Mouse (Mus musculus) forebrain, embryonic 11.5 days (tissue): Measurements from ENCODE around the gene Pde4c. TPM values are rescaled to one million over a fixed set of nuclear protein-coding genes. Genes with fewer than 3 reads are reported as not detected.

Experiments used
- ATAC-seq: fragments of 200-750 bp; cut with Nextera tagmentation; replicated peaks from 2 replicates; pipeline ENCODE4 v1.8.0; 2017; ENCODE audit warnings: moderate TSS enrichment; ENCODE audit not compliant: low FRiP score
- DNase-seq: peaks from one replicate; pipeline ENCODE4 v3.0.0-alpha.2; 2017; ENCODE audit warnings: low spot score
- H3K27ac ChIP-seq: fragments of 300-500 bp; sonication (generic); 2 replicates; pipeline ENCODE4 v1.5.1; 2014; ENCODE audit warnings: low read depth, low read length
- H3K27me3 ChIP-seq: fragments of 300-500 bp; sonication (generic); 2 replicates; pipeline ENCODE4 v1.6.1; 2014; ENCODE audit warnings: mild to moderate bottlenecking, low read length, mixed read lengths; ENCODE audit not compliant: control insufficient read depth, insufficient read depth
- H3K36me3 ChIP-seq: fragments of 300-500 bp; sonication (generic); 2 replicates; pipeline ENCODE4 v1.6.1; 2014; ENCODE audit warnings: mild to moderate bottlenecking, low read length, moderate library complexity, mixed read lengths; ENCODE audit not compliant: control insufficient read depth, insufficient read depth
- H3K4me1 ChIP-seq: fragments of 300-500 bp; sonication (generic); replicated peaks from 2 replicates; pipeline ENCODE4 v1.6.1; 2014; ENCODE audit warnings: low read length, mixed read lengths; ENCODE audit not compliant: control insufficient read depth, insufficient read depth
- H3K4me2 ChIP-seq: fragments of 300-500 bp; sonication (generic); 2 replicates; pipeline ENCODE4 v1.6.1; 2014; ENCODE audit warnings: low read depth, mild to moderate bottlenecking, low read length, moderate library complexity, mixed read lengths; ENCODE audit not compliant: severe bottlenecking
- H3K4me3 ChIP-seq: fragments of 300-500 bp; sonication (generic); 2 replicates; pipeline ENCODE4 v1.5.1; 2014; ENCODE audit warnings: low read depth, low read length
- H3K9ac ChIP-seq: fragments of 300-500 bp; sonication (generic); 2 replicates; pipeline ENCODE4 v1.6.1; 2014; ENCODE audit warnings: low read length
- H3K9me3 ChIP-seq: fragments of 300-500 bp; sonication (generic); 2 replicates; pipeline ENCODE4 v1.6.1; 2016; ENCODE audit warnings: low read length, mixed read lengths; ENCODE audit not compliant: control insufficient read depth
- WGBS: fragments of 180-500 bp; shearing (Covaris S2); extraction: QIAGEN DNeasy Blood & Tissue Kit; methylation state at CpG from one replicate; pipeline ENCODE4 v1.1.7; 2014; 5-methylcytosine and 5-hydroxymethylcytosine counted together
- polyA plus RNA-seq: library from polyadenylated mRNA; unstranded; fragments of >200 nt; fragmentation: Nextera tagmentation; extraction: Ambion mirVana; gene quantifications from 2 replicates; pipeline ENCODE4 v1.2.1, GENCODE M21; 2014

Gene Pde4c
- polyA plus RNA-seq, 1 experiment from 2014 or later, result 0.13 TPM

DNA sequence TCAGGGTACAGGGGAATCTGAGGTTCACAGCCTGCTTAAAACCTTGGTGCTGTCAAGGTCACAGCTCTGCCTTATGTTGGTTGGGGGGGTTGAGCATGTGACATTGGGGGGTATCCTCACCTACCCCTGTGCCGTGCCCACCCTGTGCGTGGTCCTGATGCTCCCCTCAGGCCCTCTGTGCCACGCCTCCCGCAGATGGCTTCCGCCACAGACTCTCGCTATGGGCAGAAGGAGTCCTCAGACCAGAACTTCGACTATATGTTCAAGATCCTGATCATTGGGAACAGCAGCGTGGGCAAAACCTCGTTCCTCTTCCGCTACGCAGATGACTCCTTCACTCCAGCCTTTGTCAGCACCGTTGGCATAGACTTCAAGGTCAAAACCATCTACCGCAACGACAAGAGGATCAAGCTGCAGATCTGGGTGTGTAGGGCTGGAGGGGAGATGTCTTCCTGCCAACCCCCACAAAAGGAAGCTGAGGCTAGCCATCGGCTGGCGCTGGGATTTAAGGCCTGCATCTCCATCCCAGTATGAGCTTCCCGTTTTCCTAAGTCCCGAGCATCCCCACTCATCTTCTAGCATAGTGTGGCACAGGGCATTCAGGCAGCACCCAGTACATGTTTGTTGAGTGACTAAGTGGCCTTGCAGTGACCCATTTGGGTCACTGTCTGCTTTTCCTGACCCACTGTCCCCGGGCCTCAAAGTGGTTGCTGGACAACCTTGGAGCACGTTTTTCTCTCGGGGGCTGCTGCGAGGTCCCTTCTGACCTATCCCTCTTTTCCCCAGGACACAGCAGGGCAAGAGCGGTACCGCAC is 32.3 kb downstream of the Pde4c start:
- no peak for ATAC-seq
- no peaks in the 10 kb centered on the region for H3K27me3 ChIP-seq
- no peaks in the 10 kb centered on the region for H3K36me3 ChIP-seq
- no peak overlapping the region for H3K9ac ChIP-seq
- H3K27ac ChIP-seq, result no peak overlapping the region
- peaks cover 5% of the 10 kb centered on the region; the same call in 1 of the 2 replicates for H3K4me1 ChIP-seq
- no peak overlapping the region for H3K4me3 ChIP-seq
- DNase-seq, result peak; percentile 49
- WGBS, result 86% methylated on average over 24 of the region's 24 CpGs
- no peaks in the 10 kb centered on the region for H3K9me3 ChIP-seq
- no peak overlapping the region; the same call in 1 of the 2 replicates for H3K4me2 ChIP-seq

DNA sequence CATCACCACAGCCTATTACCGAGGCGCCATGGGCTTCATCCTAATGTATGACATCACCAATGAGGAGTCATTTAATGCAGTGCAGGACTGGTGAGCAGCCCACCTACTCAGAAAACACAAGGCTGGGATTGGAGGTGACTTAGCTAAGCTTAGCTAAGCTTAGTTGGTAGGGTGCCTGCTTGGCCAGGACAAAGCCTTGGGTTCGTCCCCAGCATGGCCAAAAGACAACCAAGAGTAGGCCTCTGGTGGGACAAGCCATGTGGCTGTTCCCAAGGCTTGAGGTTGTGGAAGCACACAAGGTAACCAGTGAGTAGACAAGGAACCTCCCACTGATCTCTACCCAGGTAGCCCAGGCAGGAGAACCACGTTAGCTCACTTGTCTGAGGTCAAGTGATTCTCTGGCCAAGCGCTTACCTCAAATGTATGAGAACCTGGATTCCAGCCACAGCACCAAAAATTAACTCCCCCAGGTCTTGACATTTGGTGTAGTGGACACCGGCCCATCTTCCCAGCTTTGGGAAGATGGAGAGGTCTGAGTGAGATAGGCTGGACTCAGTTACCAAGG is 33.0 kb downstream of the Pde4c start:
- 91% methylated on average over 6 of the region's 6 CpGs for WGBS
- peaks cover 6% of the 10 kb centered on the region; the same call in 1 of the 2 replicates for H3K4me1 ChIP-seq
- no peak overlapping the region for H3K4me2 ChIP-seq
- no peak overlapping the region for H3K9ac ChIP-seq
- H3K27ac ChIP-seq, result no peak overlapping the region
- ATAC-seq (no peak), DNase-seq (peak; percentile 49)
- no peaks in the 10 kb centered on the region for H3K27me3 ChIP-seq
- no peak overlapping the region for H3K4me3 ChIP-seq
- H3K9me3 ChIP-seq, result no peaks in the 10 kb centered on the region
- no peaks in the 10 kb centered on the region for H3K36me3 ChIP-seq

DNA sequence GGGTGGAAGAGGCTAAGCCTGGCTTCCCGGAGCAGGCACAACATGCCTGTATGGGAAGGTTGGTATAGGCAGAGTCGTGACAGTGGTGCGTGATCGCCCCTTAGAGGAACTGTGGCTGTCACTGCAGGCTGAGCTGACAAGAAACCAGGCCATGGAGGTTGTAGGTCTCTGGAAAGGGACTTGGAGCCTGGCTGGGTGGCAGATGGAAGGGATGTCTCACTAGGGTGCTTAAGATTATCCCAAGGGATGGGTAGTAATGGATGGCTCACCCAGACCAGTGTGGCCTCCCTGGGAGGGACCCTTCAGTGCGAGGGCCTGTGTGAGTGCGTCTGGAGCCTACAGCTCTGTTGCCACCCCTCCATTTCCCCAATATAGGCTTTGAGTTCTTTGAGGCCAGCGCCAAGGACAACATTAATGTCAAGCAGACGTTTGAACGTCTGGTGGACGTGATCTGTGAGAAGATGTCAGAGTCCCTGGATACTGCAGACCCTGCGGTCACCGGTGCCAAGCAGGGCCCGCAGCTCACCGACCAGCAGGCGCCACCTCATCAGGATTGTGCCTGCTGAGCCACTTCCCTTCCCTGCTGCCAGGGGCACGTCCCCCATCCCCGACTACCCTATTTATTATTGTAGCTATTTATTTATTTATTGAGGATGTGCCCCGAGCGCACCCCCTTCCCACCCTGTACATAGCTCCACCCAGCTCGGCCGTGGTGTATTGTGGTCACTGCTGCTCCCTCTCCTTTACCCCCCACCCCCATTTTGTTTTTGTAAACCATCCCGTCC is 34.2 kb downstream of the Pde4c start:
- peak; percentile 55 for DNase-seq
- H3K4me2 ChIP-seq, result no peak overlapping the region
- H3K27ac ChIP-seq, result no peak overlapping the region

DNA sequence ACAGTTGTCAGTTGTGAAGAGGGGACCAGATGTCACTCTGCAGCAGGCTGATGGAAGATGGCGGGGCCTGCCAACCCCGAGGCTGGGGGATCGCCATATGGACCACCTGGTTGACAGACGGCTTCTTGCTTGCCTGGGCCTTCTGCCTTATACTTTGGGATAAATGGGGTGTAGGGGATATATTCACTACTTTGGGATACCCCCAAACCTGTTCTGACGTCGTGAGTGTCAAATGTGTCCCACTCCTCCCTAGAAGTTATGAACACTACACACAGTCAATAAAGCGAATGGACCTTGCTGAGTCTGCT is 34.7 kb downstream of the Pde4c start:
- Histone ChIP-seq H3K9ac (no peak overlapping the region), H3K4me3 (no peak overlapping the region), H3K4me2 (no peak overlapping the region), H3K27ac (no peak overlapping the region), H3K36me3 (no peaks in the 10 kb centered on the region), H3K9me3 (no peaks in the 10 kb centered on the region), H3K4me1 (peaks cover 6% of the 10 kb centered on the region; the same call in 1 of the 2 replicates), H3K27me3 (no peaks in the 10 kb centered on the region)
- DNase-seq (no peak), ATAC-seq (no peak)
- 89% methylated on average over 7 of the region's 7 CpGs for WGBS

More for the DNA sequence above, 34.2 kb downstream of the Pde4c start:
- 71% methylated on average over 22 of the region's 22 CpGs for WGBS
- no peaks in the 10 kb centered on the region for H3K36me3 ChIP-seq
- no peak for ATAC-seq
- H3K4me3 ChIP-seq, result no peak overlapping the region
- H3K27me3 ChIP-seq, result no peaks in the 10 kb centered on the region
- no peaks in the 10 kb centered on the region for H3K9me3 ChIP-seq
- H3K9ac ChIP-seq, result no peak overlapping the region
- peaks cover 6% of the 10 kb centered on the region; the same call in 1 of the 2 replicates for H3K4me1 ChIP-seq

DNA sequence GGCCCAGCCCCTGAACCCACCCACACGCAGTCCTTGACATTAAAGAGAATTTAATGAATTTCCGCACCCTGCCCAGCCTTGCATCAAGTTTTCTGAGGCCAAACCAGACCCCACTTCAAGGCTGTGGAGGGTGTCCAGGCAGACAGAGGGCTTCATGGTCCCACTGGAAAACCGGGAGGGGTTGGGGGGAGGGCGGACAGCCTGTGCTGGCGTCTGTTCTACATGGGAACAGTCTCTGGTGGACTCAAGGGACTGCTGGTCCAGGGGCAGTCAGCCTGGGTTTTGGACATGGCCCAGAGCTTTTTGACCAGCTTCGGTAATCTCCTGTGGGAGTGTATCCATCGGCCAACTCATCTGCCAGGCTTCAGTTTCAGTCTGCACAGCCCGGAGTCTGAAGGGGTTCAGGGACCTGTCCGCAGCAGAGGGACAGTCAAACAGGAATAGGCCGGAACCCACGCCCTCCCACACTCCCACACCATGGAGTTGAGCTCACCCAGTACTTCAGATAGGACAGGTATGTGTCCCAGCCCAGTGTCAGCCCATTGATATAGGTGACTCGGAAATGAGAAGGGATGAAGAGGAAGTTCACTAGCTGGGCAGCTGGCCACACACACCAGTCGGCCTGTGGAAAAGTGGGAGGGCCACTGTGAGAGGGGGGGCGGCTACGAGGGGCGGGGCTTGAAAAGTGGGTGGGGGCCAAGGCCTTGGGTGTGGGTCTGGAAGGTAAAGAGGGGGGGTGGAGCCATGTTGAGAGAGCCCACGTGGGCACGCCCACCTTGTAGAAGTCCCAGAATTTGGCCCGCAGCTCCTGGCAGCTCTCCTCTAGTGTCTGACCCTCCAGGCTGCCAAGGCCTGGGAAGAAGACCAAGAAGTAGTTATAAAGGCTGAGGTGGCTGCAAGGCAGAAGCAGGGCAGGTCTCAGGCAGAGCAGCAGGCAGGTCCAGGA is 35.4 kb downstream of the Pde4c start:
- Histone ChIP-seq H3K27me3 (no peaks in the 10 kb centered on the region), H3K4me3 (no peak overlapping the region), H3K9ac (no peak overlapping the region), H3K4me1 (peaks cover 6% of the 10 kb centered on the region; the same call in 1 of the 2 replicates), H3K4me2 (no peak overlapping the region), H3K36me3 (no peaks in the 10 kb centered on the region), H3K9me3 (no peaks in the 10 kb centered on the region), H3K27ac (no peak overlapping the region)
- DNase-seq, result peak; percentile 55
- ATAC-seq, result no peak
- WGBS, result 77% methylated on average over 19 of the region's 19 CpGs

DNA sequence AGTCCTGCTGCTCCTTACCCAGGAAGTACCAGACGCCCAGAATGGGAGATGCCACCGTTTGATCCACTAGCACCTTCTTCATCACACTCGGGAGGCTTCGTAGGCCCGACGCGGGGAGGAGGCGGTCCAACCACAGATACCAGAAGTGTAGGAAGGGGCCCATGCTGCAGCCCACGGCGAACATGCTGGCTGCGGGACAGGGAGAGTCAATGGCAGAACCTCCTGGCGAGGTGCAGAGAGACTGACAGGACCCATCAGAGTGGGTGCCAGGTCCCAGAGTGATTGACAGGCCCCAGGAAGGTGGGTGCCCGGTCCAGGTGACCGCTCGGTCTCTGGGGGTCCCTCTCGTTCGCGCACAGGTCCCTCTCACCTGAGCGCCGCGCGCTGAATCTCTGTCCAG is 36.8 kb downstream of the Pde4c start:
- H3K36me3 ChIP-seq, result no peaks in the 10 kb centered on the region
- H3K9me3 ChIP-seq, result no peaks in the 10 kb centered on the region
- peak overlapping the region; percentile 98 for H3K4me2 ChIP-seq
- DNase-seq (no peak), ATAC-seq (peak; percentile 19)
- H3K4me3 ChIP-seq, result peak overlapping the region; percentile 65
- no peaks in the 10 kb centered on the region for H3K27me3 ChIP-seq
- peak overlapping the region; percentile 53; the same call in 1 of the 2 replicates for H3K27ac ChIP-seq
- H3K4me1 ChIP-seq, result peaks cover 6% of the 10 kb centered on the region; the same call in 1 of the 2 replicates
- peak overlapping the region; percentile 75 for H3K9ac ChIP-seq
- WGBS, result under 1% methylated on average over 22 of the region's 22 CpGs

DNA sequence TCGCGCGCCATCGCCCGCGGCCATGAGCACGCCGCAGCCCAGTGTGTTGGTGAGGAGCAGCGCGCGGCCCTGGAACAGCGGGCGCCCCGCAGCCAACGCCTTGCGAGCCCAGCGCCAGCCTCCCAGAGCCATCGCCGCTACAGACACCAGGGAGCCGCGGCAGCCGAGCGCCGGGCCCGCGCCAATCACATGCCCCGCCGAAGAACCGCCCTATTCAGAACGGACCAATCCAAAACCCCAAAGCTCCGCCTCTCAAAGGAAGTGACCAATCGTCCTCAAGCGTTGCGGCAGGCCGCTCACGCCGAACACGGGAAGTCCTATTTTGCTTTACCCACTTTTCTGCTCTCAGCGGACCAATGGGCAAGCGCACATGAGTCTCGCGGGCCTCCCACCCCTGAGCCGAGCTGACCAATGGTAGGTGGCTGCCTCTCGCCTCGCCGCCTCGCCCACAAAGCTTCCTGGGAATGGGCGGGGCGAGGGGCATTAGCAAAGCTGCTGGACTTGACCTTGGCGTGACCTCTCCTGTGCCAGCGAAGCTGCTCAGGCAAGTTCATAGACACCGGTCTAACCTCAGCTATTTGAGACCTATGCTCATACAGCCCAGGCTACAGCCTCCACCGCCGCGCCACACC is 37.4 kb downstream of the Pde4c start, which contains the start of gene Mpv17l2:
Gene Mpv17l2, minus strand, starts transcription at position 172 of the 632 bp plus-strand sequence.
- WGBS, result under 1% methylated on average over 55 of the region's 55 CpGs
- peak within 1 kb of the TSS; percentile 75 for H3K9ac ChIP-seq

More for the DNA sequence above, 37.4 kb downstream of the Pde4c start, which contains the start of gene Mpv17l2:
- ATAC-seq (peak; percentile 96), DNase-seq (peak; percentile 97)
- H3K36me3 ChIP-seq, result no peaks in the 10 kb centered on the region
- no peaks in the 10 kb centered on the region for H3K27me3 ChIP-seq
- H3K4me1 ChIP-seq, result peaks cover 6% of the 10 kb centered on the region; the same call in 1 of the 2 replicates
- no peaks in the 10 kb centered on the region for H3K9me3 ChIP-seq
- peak within 1 kb of the TSS; percentile 65 for H3K4me3 ChIP-seq
- peak within 1 kb of the TSS; percentile 53; the same call in 1 of the 2 replicates for H3K27ac ChIP-seq
- H3K4me2 ChIP-seq, result peak within 1 kb of the TSS; percentile 98
